Comparison of ENCODE assay signal across 11 mouse cellular contexts in genomic region chr17:28172690-28173089, GRCm38 (mm10). TPM values are rescaled to one million over a fixed set of nuclear protein-coding genes. Genes with fewer than 3 reads are reported as not detected.
DNase-seq lines count a peak whose midpoint lies in the region; ATAC-seq lines count a peak whose summit lies in the region.
"Had no signal": no experiment of that assay in that cellular context is flagged by ENCODE, and none has a peak within 500 bp of the region (broad histone marks: within the 10 kb centered on the region; RNA-seq: fewer than 3 reads in every experiment).

No protein-coding gene starts in this region.

- H3K36me3 ChIP-seq in intestine, embryonic 16.5 days (ENCODE audit: control insufficient read depth, insufficient read depth, low read length): no peaks in the 10 kb centered on the region
- H3K36me3 ChIP-seq in intestine, embryonic 15.5 days: no peaks in the 10 kb centered on the region
- H3K36me3 ChIP-seq in embryonic facial prominence, embryonic 11.5 days (replicated peaks; ENCODE audit: control insufficient read depth, insufficient read depth, low read depth, low read length): peaks cover 2% of the 10 kb centered on the region; the same call in 1 of the 2 replicates
- H3K36me3 ChIP-seq in lung, embryonic 15.5 days: no peaks in the 10 kb centered on the region

- peak; percentile 46 for DNase-seq in ZHBTc4 (ENCODE audit: low read depth, low spot score)
- no peak for DNase-seq in embryonic facial prominence, embryonic 11.5 days (ENCODE audit: low spot score)
- no peak for DNase-seq in right cerebral cortex, postnatal 10 days (ENCODE audit: low spot score in 2 of 2)
- DNase-seq in right cerebral cortex, postnatal 14 days: no peak
- DNase-seq: adrenal gland, postnatal 25 days; cerebellum, adult 11 months; gastrocnemius, postnatal 14 days had no signal

- H3K4me1 ChIP-seq in intestine, embryonic 16.5 days (ENCODE audit: control insufficient read depth, insufficient read depth, low read length): peaks cover 20% of the 10 kb centered on the region
- peaks cover 32% of the 10 kb centered on the region for H3K4me1 ChIP-seq in intestine, embryonic 15.5 days (replicated peaks)
- peaks cover 10% of the 10 kb centered on the region; the same call in 1 of the 2 replicates for H3K4me1 ChIP-seq in embryonic facial prominence, embryonic 11.5 days (ENCODE audit: control insufficient read depth, insufficient read depth, low read length)
- H3K4me1 ChIP-seq in lung, embryonic 15.5 days: peaks cover 39% of the 10 kb centered on the region

- no peaks in the 10 kb centered on the region for H3K27me3 ChIP-seq in intestine, embryonic 16.5 days (replicated peaks; ENCODE audit: control insufficient read depth, insufficient read depth, low read length)
- no peaks in the 10 kb centered on the region for H3K27me3 ChIP-seq in intestine, embryonic 15.5 days (replicated peaks)
- H3K27me3 ChIP-seq in embryonic facial prominence, embryonic 11.5 days (ENCODE audit: control insufficient read depth, insufficient read depth, low read length): no peaks in the 10 kb centered on the region
- no peaks in the 10 kb centered on the region for H3K27me3 ChIP-seq in lung, embryonic 15.5 days
- H3K27me3 ChIP-seq: forebrain, embryonic 12.5 days had no signal

- 49% methylated on average over 9 of the region's 9 CpGs for WGBS in intestine, embryonic 16.5 days
- 38% methylated on average over 9 of the region's 9 CpGs for WGBS in intestine, embryonic 15.5 days
- 63% methylated on average over 9 of the region's 9 CpGs for WGBS in embryonic facial prominence, embryonic 11.5 days
- WGBS in lung, embryonic 15.5 days: 28% methylated on average over 9 of the region's 9 CpGs

- ATAC-seq in intestine, embryonic 16.5 days: no peak
- no peak for ATAC-seq in intestine, embryonic 15.5 days
- no peak for ATAC-seq in embryonic facial prominence, embryonic 11.5 days (replicated peaks; ENCODE audit: insufficient number of reproducible peaks, low FRiP score, low TSS enrichment, low read depth)
- no peak for ATAC-seq in lung, embryonic 15.5 days (ENCODE audit: borderline replicate concordance, extremely low read depth, low FRiP score, low TSS enrichment)

- H3K9me3 ChIP-seq in intestine, embryonic 16.5 days (ENCODE audit: control insufficient read depth, low read length): no peaks in the 10 kb centered on the region
- H3K9me3 ChIP-seq in intestine, embryonic 15.5 days: no peaks in the 10 kb centered on the region
- no peaks in the 10 kb centered on the region for H3K9me3 ChIP-seq in embryonic facial prominence, embryonic 11.5 days (replicated peaks; ENCODE audit: control insufficient read depth, low read length)
- H3K9me3 ChIP-seq in lung, embryonic 15.5 days: no peaks in the 10 kb centered on the region
- H3K9me3 ChIP-seq: forebrain, embryonic 12.5 days had no signal

- 0 out of 2 replicates have a peak overlapping the region, but pooled peaks have one; percentile 15 for H3K9ac ChIP-seq in intestine, embryonic 16.5 days (ENCODE audit: low read depth, low read length)
- H3K9ac ChIP-seq in intestine, embryonic 15.5 days: no peak overlapping the region
- 0 out of 2 replicates have a peak overlapping the region, but pooled peaks have one; percentile 10 for H3K9ac ChIP-seq in embryonic facial prominence, embryonic 11.5 days (replicated peaks; ENCODE audit: low read length)
- 0 out of 2 replicates have a peak overlapping the region, but pooled peaks have one; percentile 9 for H3K9ac ChIP-seq in lung, embryonic 15.5 days
- H3K9ac ChIP-seq: forebrain, embryonic 12.5 days had no signal

- no peak overlapping the region for H3K4me3 ChIP-seq in intestine, embryonic 16.5 days (ENCODE audit: low read length)
- no peak overlapping the region for H3K4me3 ChIP-seq in intestine, embryonic 15.5 days (replicated peaks)
- no peak overlapping the region for H3K4me3 ChIP-seq in embryonic facial prominence, embryonic 11.5 days (ENCODE audit: low read depth, low read length)
- H3K4me3 ChIP-seq in lung, embryonic 15.5 days: no peak overlapping the region
- H3K4me3 ChIP-seq: forebrain, embryonic 12.5 days had no signal

- H3K27ac ChIP-seq in intestine, embryonic 16.5 days (ENCODE audit: low read length): no peak overlapping the region
- H3K27ac ChIP-seq in intestine, embryonic 15.5 days: no peak overlapping the region
- no peak overlapping the region for H3K27ac ChIP-seq in embryonic facial prominence, embryonic 11.5 days (replicated peaks; ENCODE audit: low read depth, low read length)
- no peak overlapping the region for H3K27ac ChIP-seq in lung, embryonic 15.5 days

- no peak overlapping the region for H3K4me2 ChIP-seq in intestine, embryonic 16.5 days (ENCODE audit: low read depth, low read length)
- no peak overlapping the region for H3K4me2 ChIP-seq in intestine, embryonic 15.5 days (replicated peaks)
- H3K4me2 ChIP-seq in embryonic facial prominence, embryonic 11.5 days (ENCODE audit: low read depth, low read length): no peak overlapping the region
- peak overlapping the region; percentile 2; the same call in 1 of the 2 replicates for H3K4me2 ChIP-seq in lung, embryonic 15.5 days
- H3K4me2 ChIP-seq: forebrain, embryonic 12.5 days had no signal

RNA-seq across cellular contexts. Expression of gene Zfp523, which starts 4.2 kb away (rescaled TPM):
- polyA plus RNA-seq in intestine, embryonic 16.5 days (2015; fragmentation: Nextera tagmentation; extraction: Ambion mirVana): 22.1 and 23.7 TPM in 2 replicates
- polyA plus RNA-seq in intestine, embryonic 15.5 days (2015; fragmentation: Nextera tagmentation; extraction: Ambion mirVana): 25.7 and 28.1 TPM in 2 replicates
- polyA plus RNA-seq in embryonic facial prominence, embryonic 11.5 days (2014; fragmentation: Nextera tagmentation; extraction: Ambion mirVana): 26.8 and 28.3 TPM in 2 replicates
- 39.1 and 41.8 TPM in 2 replicates for polyA plus RNA-seq in lung, embryonic 15.5 days (2015; fragmentation: Nextera tagmentation; extraction: Ambion mirVana)

RNA-seq across cellular contexts. Expression of gene Scube3, which starts 30.7 kb away (rescaled TPM):
- 1.0 and 1.1 TPM in 2 replicates for polyA plus RNA-seq in intestine, embryonic 16.5 days (2015; fragmentation: Nextera tagmentation; extraction: Ambion mirVana)
- 2.0 and 2.5 TPM in 2 replicates for polyA plus RNA-seq in intestine, embryonic 15.5 days (2015; fragmentation: Nextera tagmentation; extraction: Ambion mirVana)
- 8.6 and 10.3 TPM in 2 replicates for polyA plus RNA-seq in embryonic facial prominence, embryonic 11.5 days (2014; fragmentation: Nextera tagmentation; extraction: Ambion mirVana)
- 1.7 and 1.8 TPM in 2 replicates for polyA plus RNA-seq in lung, embryonic 15.5 days (2015; fragmentation: Nextera tagmentation; extraction: Ambion mirVana)

RNA-seq across cellular contexts. Expression of gene Def6, which starts 34.9 kb away (rescaled TPM):
- polyA plus RNA-seq in intestine, embryonic 16.5 days (2015; fragmentation: Nextera tagmentation; extraction: Ambion mirVana): 3.0 and 3.6 TPM in 2 replicates
- 3.4 and 4.3 TPM in 2 replicates for polyA plus RNA-seq in intestine, embryonic 15.5 days (2015; fragmentation: Nextera tagmentation; extraction: Ambion mirVana)
- 2.6 and 3.0 TPM in 2 replicates for polyA plus RNA-seq in embryonic facial prominence, embryonic 11.5 days (2014; fragmentation: Nextera tagmentation; extraction: Ambion mirVana)
- 4.5 and 7.8 TPM in 2 replicates for polyA plus RNA-seq in lung, embryonic 15.5 days (2015; fragmentation: Nextera tagmentation; extraction: Ambion mirVana)

RNA-seq across cellular contexts. Expression of gene Ppard, which starts 59.8 kb away (rescaled TPM):
- 2.2 and 2.3 TPM in 2 replicates for polyA plus RNA-seq in intestine, embryonic 16.5 days (2015; fragmentation: Nextera tagmentation; extraction: Ambion mirVana)
- 1.8 and 1.9 TPM in 2 replicates for polyA plus RNA-seq in intestine, embryonic 15.5 days (2015; fragmentation: Nextera tagmentation; extraction: Ambion mirVana)
- polyA plus RNA-seq in embryonic facial prominence, embryonic 11.5 days (2014; fragmentation: Nextera tagmentation; extraction: Ambion mirVana): 1.9 and 2.0 TPM in 2 replicates
- polyA plus RNA-seq in lung, embryonic 15.5 days (2015; fragmentation: Nextera tagmentation; extraction: Ambion mirVana): 2.1 and 2.9 TPM in 2 replicates
